Comparison of ENCODE assay signal across 8 mouse cellular contexts in genomic region chr15:99317267-99317651, GRCm38 (mm10). TPM values are rescaled to one million over a fixed set of nuclear protein-coding genes. Genes with fewer than 3 reads are reported as not detected.
DNase-seq lines count a peak whose midpoint lies in the region; ATAC-seq lines count a peak whose summit lies in the region.

No protein-coding gene starts in this region.

- H3K4me2 ChIP-seq in forebrain, embryonic 12.5 days: no peak overlapping the region
- no peak overlapping the region for H3K4me2 ChIP-seq in hindbrain, embryonic 15.5 days
- no peak overlapping the region for H3K4me2 ChIP-seq in liver, embryonic 16.5 days (ENCODE audit: low read depth, low read length)
- no peak overlapping the region for H3K4me2 ChIP-seq in stomach, embryonic 14.5 days (replicated peaks; ENCODE audit: low read depth, low read length)

- peaks cover 95% of the 10 kb centered on the region for H3K36me3 ChIP-seq in forebrain, embryonic 12.5 days (replicated peaks)
- H3K36me3 ChIP-seq in hindbrain, embryonic 15.5 days: peaks cover 60% of the 10 kb centered on the region
- peaks cover 2% of the 10 kb centered on the region; the same call in 1 of the 2 replicates for H3K36me3 ChIP-seq in liver, embryonic 16.5 days (ENCODE audit: control insufficient read depth, insufficient read depth)
- peaks cover 73% of the 10 kb centered on the region for H3K36me3 ChIP-seq in stomach, embryonic 14.5 days (ENCODE audit: control insufficient read depth, insufficient read depth, low read length)

- no peaks in the 10 kb centered on the region for H3K9me3 ChIP-seq in forebrain, embryonic 12.5 days
- H3K9me3 ChIP-seq in hindbrain, embryonic 15.5 days: no peaks in the 10 kb centered on the region
- H3K9me3 ChIP-seq in liver, embryonic 16.5 days (replicated peaks; ENCODE audit: control insufficient read depth, low read length): no peaks in the 10 kb centered on the region
- no peaks in the 10 kb centered on the region for H3K9me3 ChIP-seq in stomach, embryonic 14.5 days (ENCODE audit: control insufficient read depth, low read depth, low read length)

- ATAC-seq in forebrain, embryonic 12.5 days (ENCODE audit: low FRiP score): no peak
- ATAC-seq in hindbrain, embryonic 15.5 days (ENCODE audit: low FRiP score, low read depth): no peak
- 0 out of 2 replicates have a peak, but pooled peaks have one; percentile 40 for ATAC-seq in liver, embryonic 16.5 days (ENCODE audit: low read depth)
- ATAC-seq in stomach, embryonic 14.5 days (ENCODE audit: insufficient number of reproducible peaks, insufficient read depth, low FRiP score, low read depth): no peak
- ATAC-seq in erythroid progenitor cell, adult 5-6 weeks (replicated peaks; ENCODE audit: low FRiP score, poor library complexity, severe bottlenecking): no peak

- no peak overlapping the region for H3K9ac ChIP-seq in forebrain, embryonic 12.5 days
- H3K9ac ChIP-seq in hindbrain, embryonic 15.5 days: no peak overlapping the region
- no peak overlapping the region for H3K9ac ChIP-seq in liver, embryonic 16.5 days (ENCODE audit: low read depth, low read length)
- no peak overlapping the region for H3K9ac ChIP-seq in stomach, embryonic 14.5 days (replicated peaks; ENCODE audit: low read depth, low read length)

- no peak overlapping the region for H3K4me3 ChIP-seq in forebrain, embryonic 12.5 days (replicated peaks)
- no peak overlapping the region for H3K4me3 ChIP-seq in hindbrain, embryonic 15.5 days
- no peak overlapping the region for H3K4me3 ChIP-seq in liver, embryonic 16.5 days (ENCODE audit: low read depth, low read length)
- H3K4me3 ChIP-seq in stomach, embryonic 14.5 days (ENCODE audit: low read depth, low read length): no peak overlapping the region

- H3K27ac ChIP-seq in forebrain, embryonic 12.5 days: peak overlapping the region; percentile 42; the same call in 1 of the 2 replicates
- peak overlapping the region; percentile 66 for H3K27ac ChIP-seq in hindbrain, embryonic 15.5 days (replicated peaks)
- peak overlapping the region; percentile 34; the same call in 1 of the 2 replicates for H3K27ac ChIP-seq in liver, embryonic 16.5 days (ENCODE audit: low read length)
- peak overlapping the region; percentile 46; the same call in 1 of the 2 replicates for H3K27ac ChIP-seq in stomach, embryonic 14.5 days (ENCODE audit: low read length)

- no peaks in the 10 kb centered on the region for H3K27me3 ChIP-seq in forebrain, embryonic 12.5 days
- H3K27me3 ChIP-seq in hindbrain, embryonic 15.5 days: no peaks in the 10 kb centered on the region
- no peaks in the 10 kb centered on the region for H3K27me3 ChIP-seq in liver, embryonic 16.5 days (ENCODE audit: control insufficient read depth, insufficient read depth, low read depth, low read length)
- H3K27me3 ChIP-seq in stomach, embryonic 14.5 days (ENCODE audit: control insufficient read depth, insufficient read depth, low read length): no peaks in the 10 kb centered on the region

- H3K4me1 ChIP-seq in forebrain, embryonic 12.5 days: no peaks in the 10 kb centered on the region
- H3K4me1 ChIP-seq in hindbrain, embryonic 15.5 days (replicated peaks): no peaks in the 10 kb centered on the region; the same call in 1 of the 2 replicates
- H3K4me1 ChIP-seq in liver, embryonic 16.5 days (ENCODE audit: control insufficient read depth, low read depth, low read length): no peaks in the 10 kb centered on the region
- H3K4me1 ChIP-seq in stomach, embryonic 14.5 days (ENCODE audit: control insufficient read depth, insufficient read depth, low read length): no peaks in the 10 kb centered on the region

- 87% methylated on average over 2 of the region's 2 CpGs for WGBS in forebrain, embryonic 12.5 days
- WGBS in hindbrain, embryonic 15.5 days: 80% methylated on average over 2 of the region's 2 CpGs
- 58% methylated on average over 2 of the region's 2 CpGs for WGBS in liver, embryonic 16.5 days (ENCODE audit: insufficient replicate concordance)
- 54% methylated on average over 2 of the region's 2 CpGs for WGBS in stomach, embryonic 14.5 days

- peak; percentile 55 for DNase-seq in ZHBTc4 (ENCODE audit: low read depth, low spot score)
- DNase-seq in embryo, embryonic 10 days (ENCODE audit: low spot score): no peak
- no peak for DNase-seq in spleen, adult 12 weeks (ENCODE audit: low spot score)

RNA-seq across cellular contexts. Expression of gene Fam186b, which starts 21.6 kb away (rescaled TPM):
- 0.18 and 0.19 TPM in 2 replicates for polyA plus RNA-seq in forebrain, embryonic 12.5 days (2016; fragmentation: Nextera tagmentation; extraction: Ambion mirVana)
- 0.55 and 0.86 TPM in 2 replicates for polyA plus RNA-seq in hindbrain, embryonic 15.5 days (2015; fragmentation: Nextera tagmentation; extraction: Ambion mirVana)
- 0.04 TPM in 1 of 2 replicates, not detected in the other for polyA plus RNA-seq in liver, embryonic 16.5 days (2015; fragmentation: Nextera tagmentation; extraction: Ambion mirVana)
- 0.13 TPM in 1 of 2 replicates, not detected in the other for polyA plus RNA-seq in stomach, embryonic 14.5 days (2014; fragmentation: Nextera tagmentation; extraction: Ambion mirVana)
- total RNA-seq in erythroid progenitor cell, adult 5-6 weeks (2015; ENCODE audit: low replicate concordance): not detected in 2 replicates
- not detected in 2 replicates for total RNA-seq in erythroid progenitor cell, adult 5-6 weeks (2017; ENCODE audit: low replicate concordance)

RNA-seq across cellular contexts. Expression of gene Prpf40b, which starts 22.4 kb away (rescaled TPM):
- 86.9 and 88.2 TPM in 2 replicates for polyA plus RNA-seq in forebrain, embryonic 12.5 days (2016; fragmentation: Nextera tagmentation; extraction: Ambion mirVana)
- 108 and 114 TPM in 2 replicates for polyA plus RNA-seq in hindbrain, embryonic 15.5 days (2015; fragmentation: Nextera tagmentation; extraction: Ambion mirVana)
- 6.5 and 8.0 TPM in 2 replicates for polyA plus RNA-seq in liver, embryonic 16.5 days (2015; fragmentation: Nextera tagmentation; extraction: Ambion mirVana)
- polyA plus RNA-seq in stomach, embryonic 14.5 days (2014; fragmentation: Nextera tagmentation; extraction: Ambion mirVana): 57.3 and 57.5 TPM in 2 replicates
- total RNA-seq in erythroid progenitor cell, adult 5-6 weeks (2015; ENCODE audit: low replicate concordance): 4.0 TPM in 1 of 2 replicates, not detected in the other
- total RNA-seq in erythroid progenitor cell, adult 5-6 weeks (2017; ENCODE audit: low replicate concordance): 1.0 TPM in 1 of 2 replicates, not detected in the other

RNA-seq across cellular contexts. Expression of gene Fmnl3, which starts 53.0 kb away (rescaled TPM):
- polyA plus RNA-seq in forebrain, embryonic 12.5 days (2016; fragmentation: Nextera tagmentation; extraction: Ambion mirVana): 12.1 and 14.1 TPM in 2 replicates
- polyA plus RNA-seq in hindbrain, embryonic 15.5 days (2015; fragmentation: Nextera tagmentation; extraction: Ambion mirVana): 8.9 and 9.1 TPM in 2 replicates
- 2.9 and 3.0 TPM in 2 replicates for polyA plus RNA-seq in liver, embryonic 16.5 days (2015; fragmentation: Nextera tagmentation; extraction: Ambion mirVana)
- 21.5 and 23.1 TPM in 2 replicates for polyA plus RNA-seq in stomach, embryonic 14.5 days (2014; fragmentation: Nextera tagmentation; extraction: Ambion mirVana)
- total RNA-seq in erythroid progenitor cell, adult 5-6 weeks (2015; ENCODE audit: low replicate concordance): 3.6 and 5.0 TPM in 2 replicates
- total RNA-seq in erythroid progenitor cell, adult 5-6 weeks (2017; ENCODE audit: low replicate concordance): 1.5 and 2.7 TPM in 2 replicates
